Mouse (Mus musculus): ENCODE measurements around the gene Srrt.
"Not testable (repeated sequence)": the region's sequence is repeated elsewhere in the genome, so short reads cannot be mapped to it uniquely, and the experiment has no call there.

Srrt gene

GRCm38 (mm10) chr5:137297126-137297525, 10.3 kb downstream of the Srrt start:
- no peak for DNase-seq (ENCODE audit: low spot score in 2 of 2)

DNA sequence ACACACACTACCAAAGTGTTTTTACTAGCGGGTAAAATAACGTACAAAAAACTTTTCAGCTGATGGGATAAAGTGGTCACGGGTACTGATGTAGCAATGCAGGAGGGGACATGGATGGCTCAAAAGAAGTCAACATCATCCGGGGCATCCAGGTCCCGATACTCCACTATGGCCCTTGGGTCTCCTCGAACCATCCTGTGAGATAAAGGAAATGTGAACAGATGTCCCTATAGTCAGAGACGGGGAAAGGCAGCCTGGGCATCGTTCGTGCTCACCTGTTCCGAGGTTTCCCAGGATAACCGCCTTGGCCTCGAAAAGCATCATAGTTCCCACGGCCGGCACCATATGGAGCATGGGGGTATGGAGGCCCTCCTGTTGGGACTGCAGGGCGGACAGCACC, 11.8 kb downstream of the Srrt start:
- no peak for DNase-seq (ENCODE audit: low spot score in 2 of 2)

- DNase-seq (ENCODE audit: low spot score in 2 of 2), result no peak
These were observed 12.2 kb downstream of the Srrt start for GRCm38 (mm10) chr5:137295296-137295695.

GRCm38 (mm10) chr5:137294744-137295093, 12.8 kb downstream of the Srrt start:
- no peak for DNase-seq (ENCODE audit: low spot score in 2 of 2)

DNA sequence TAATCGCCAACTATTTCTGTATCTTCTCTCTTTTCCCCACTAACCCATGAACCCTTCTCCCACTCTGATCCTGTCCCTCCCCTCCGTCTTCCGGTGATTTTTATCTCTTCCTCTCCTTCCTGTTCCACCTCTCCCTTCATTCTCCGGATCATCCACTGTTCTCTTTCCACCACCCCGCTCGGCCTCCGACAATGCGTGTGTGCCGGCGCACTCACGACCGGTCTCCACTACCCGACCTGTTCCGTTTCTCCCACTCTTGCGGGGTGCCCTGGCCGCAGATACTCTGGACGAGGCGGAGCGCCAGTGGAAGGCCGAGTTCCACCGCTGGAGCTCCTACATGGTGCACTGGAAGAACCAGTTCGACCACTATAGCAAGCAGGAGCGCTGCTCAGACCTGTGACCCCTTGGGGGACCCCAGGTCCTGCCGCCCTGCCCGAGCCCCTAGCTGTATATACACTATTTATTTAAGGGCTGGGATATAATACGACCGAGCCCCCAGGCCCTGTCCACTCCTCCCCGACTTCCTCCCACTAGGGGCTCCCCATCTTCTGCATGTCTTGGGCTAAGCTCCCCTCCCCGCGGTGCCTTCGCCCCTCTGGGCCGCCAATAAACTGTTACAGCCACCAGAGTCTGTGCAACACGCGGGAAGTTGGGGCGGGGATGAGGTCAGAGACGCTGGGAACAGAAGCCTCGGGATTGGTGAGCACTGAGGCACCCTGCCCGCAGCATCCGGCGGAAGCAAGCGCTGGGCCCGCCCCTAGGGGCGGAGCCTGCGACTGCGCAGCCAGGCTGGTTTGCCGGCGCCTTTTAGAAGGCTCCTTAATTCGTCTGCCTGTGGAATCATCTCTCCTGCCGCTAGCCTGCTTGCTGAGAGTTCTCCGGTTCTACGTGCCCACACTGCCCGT, 13.4 kb downstream of the Srrt start, which contains the start of gene Ufsp1:
TSS of gene Ufsp1 (plus strand) at position 791 of the 905 bp plus-strand sequence.
- peak; percentile 95 to 96 for DNase-seq (ENCODE audit: low spot score in 2 of 2)

- DNase-seq (ENCODE audit: low spot score in 2 of 2), result peak; percentile 67 to 75
These were observed 14.2 kb downstream of the Srrt start for GRCm38 (mm10) chr5:137293282-137293681.

DNA sequence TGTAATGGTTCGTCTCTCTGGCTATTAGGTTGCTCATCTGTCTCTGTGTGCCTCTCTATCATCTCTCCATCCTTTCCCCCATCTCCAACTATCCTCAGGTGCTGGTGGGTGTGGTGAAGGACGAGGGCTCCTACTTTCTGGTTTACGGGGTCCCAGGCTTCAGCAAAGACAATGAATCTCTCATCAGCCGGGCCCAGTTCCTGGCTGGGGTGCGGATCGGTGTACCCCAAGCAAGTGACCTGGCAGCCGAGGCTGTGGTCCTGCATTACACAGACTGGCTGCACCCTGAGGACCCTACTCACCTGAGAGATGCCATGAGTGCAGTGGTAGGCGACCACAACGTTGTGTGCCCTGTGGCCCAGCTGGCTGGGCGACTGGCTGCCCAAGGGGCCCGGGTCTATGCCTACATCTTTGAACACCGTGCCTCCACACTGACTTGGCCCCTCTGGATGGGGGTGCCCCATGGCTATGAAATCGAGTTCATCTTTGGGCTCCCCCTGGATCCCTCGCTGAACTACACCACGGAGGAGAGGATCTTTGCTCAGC, 16.0 kb downstream of the Srrt start:
- DNase-seq (ENCODE audit: low spot score in 2 of 2), result no peak

GRCm38 (mm10) chr5:137290677-137291076, 16.8 kb downstream of the Srrt start:
- DNase-seq (ENCODE audit: low spot score in 2 of 2), result no peak

DNA sequence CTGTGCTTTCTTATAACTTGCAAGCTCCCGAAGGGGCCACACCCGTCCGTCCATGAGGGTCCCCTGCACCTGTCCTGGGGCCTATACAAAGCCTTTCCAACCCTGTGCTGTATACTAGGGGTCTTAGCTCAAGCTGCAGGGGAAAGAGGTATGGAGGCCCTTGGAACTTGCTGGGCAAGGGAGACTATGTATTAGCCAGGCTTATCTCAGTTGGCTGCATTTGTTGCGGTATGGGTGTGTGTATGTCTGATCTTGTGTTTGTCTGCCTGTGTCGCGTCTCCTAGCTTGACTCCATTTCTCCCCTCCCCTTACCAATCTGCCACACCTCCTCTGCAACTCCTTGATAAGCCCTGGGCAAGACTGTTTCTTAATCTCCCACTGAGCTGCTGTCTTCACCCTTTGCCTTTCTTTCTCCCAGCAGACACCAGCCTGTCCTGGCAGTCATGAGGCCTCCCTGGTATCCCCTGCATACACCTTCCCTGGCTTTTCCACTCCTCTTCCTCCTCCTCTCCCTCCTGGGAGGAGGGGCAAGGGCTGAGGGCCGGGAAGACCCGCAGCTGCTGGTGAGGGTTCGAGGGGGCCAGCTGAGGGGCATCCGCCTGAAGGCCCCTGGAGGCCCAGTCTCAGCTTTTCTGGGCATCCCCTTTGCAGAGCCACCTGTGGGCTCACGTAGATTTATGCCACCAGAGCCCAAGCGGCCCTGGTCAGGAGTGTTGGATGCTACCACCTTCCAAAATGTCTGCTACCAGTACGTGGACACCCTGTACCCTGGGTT, 17.7 kb downstream of the Srrt start:
- DNase-seq (ENCODE audit: low spot score in 2 of 2), result no peak

- peak; percentile 58 to 65 for DNase-seq (ENCODE audit: low spot score in 2 of 2)
These were observed 18.4 kb downstream of the Srrt start for GRCm38 (mm10) chr5:137288999-137289470.

DNA sequence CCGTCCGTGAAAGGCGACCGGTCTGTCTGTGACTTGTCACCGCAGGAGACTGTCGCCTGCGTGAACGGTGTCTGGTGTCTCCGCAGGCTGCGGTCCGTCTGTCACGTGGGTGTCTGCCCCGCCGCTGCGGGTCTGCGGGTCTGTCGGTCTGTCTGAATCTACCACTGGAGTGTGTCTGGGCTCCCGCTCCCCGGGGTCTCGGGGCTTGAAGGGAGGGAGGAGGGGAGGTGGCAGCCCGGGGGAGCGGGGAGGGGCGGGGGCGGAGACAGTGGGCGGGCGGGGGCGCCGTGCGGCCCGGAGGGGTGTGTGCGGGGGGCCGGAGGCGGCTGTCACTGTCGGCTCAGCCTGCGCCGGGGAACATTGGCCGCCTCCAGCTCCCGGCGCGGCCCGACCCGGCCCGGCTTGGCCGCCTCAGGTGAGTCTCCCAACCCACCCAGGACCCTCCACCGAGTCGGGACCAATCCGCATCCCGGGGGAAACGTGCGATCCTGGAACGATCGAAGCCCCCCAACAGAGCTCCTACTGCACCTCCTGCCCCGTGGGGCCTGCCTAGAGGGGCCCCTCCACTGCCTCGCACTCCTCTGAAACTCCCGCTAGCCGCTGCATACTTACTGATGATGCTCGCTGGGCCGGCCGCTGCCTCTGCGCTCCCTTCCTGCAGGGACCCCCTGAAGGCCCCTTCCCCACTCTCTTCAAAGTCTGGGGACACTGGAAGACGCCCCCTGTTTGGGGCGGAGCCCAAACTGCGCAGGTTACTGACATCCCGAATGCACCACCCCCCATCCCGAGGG, 19.3 kb downstream of the Srrt start:
- peak; percentile 65 to 72 for DNase-seq (ENCODE audit: low spot score in 2 of 2)

DNA sequence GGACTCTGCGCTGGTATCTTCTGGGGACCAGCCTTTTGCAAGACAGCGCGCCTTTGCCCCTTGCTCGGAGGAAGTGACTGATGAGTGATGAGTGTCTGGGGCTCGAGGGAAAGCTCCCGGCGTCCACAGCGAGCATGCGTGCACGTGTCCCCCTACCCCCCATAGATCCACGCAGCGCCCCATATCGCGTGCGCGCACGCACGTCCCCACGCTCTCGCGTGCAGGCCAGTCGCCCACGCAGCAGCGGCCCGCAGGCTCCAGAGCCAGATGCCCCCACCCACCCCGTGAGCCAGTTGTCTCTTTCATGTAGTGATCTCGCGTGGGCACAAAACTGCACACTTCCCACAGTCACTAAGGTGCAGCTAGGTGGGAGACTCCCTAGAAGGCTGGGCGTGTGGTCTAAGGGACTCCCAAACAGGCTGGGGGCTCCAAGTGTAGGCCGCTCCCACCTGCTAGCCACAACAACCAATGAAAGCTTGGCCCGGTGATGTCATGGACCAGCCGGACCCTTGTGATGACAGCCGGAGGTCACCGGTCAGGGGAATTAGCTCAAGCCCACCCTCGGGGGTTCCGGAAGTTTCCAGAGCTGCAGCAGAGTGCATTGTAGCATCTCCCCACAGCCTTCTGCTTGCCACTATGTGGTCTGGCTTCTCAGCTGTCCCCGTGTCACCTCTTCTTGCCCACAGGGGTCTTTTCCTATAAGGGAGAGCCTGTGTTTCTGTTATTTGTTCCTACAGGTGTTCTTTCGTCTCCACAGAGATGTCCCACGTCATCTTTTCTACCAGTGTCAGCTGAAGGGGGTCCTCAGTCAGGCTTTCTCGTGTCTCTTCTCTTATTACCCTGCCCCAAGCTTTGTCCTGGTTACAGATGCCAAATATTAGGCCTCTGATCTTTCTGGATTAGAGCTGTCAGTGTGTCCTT, 20.2 kb downstream of the Srrt start, which contains the start of gene Ache:
TSS of gene Ache (plus strand) at position 488 of the 921 bp plus-strand sequence.
- DNase-seq (ENCODE audit: low spot score in 2 of 2), result peak; percentile 76 to 81

DNA sequence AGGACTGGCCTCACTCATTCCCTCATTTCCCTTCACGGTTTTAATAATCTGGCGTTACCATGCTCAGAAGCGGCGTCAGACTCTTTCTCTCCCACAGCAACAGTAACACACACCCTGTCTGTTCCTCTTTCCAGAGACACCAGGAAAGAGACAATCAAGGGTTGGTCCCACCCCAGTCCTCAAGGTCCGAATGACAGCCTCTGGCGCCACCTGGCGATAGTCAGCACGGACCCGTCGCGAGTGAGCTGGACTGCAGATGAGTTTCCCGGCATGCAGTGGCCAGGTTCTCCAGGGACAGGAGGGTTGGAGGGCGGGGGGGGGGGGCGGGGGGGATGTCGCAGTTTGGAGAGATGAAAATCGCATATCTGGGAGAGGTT, 20.8 kb downstream of the Srrt start:
- peak; percentile 90 to 95 for DNase-seq (ENCODE audit: low spot score in 2 of 2)

DNA sequence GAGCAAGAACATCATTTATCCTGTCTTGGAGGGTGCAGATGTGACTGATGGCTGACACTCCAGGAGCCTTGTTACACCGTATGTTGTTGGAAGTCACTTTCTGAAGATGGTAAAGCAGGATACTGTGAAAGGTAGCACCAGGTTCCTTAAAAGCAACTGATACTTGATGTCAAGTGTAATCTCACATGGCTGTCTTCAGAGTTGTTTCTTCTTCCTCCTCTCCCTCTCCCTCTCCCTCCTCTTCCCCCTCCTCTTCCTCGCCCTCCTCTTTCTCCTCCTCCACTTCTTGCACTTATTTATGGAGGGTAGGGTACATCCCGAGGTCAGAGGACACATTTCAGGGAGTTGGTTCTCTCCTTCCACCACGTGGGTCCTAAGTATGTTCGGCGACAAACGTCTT, 21.5 kb downstream of the Srrt start:
- no peak for DNase-seq (ENCODE audit: low spot score in 2 of 2)

DNA sequence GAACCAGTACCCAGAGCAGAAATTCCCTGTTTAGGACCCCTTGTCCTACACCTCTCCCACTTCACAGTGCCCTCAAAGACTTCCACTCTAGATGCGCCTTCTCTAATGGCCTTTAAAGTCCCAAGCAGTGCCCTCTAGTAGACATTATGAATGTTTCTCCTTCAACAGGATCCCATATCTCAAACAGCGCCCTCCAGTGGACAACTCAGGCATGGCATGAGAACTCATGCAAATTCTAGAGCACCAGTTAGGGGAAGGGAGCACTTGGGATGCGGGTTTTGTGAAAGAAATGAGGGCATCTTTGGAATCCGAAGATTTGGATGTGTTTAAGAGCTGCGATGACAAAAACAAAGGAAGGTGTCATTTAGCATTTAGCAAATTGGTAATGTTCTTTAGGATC, 22.4 kb downstream of the Srrt start:
- DNase-seq (ENCODE audit: low spot score in 2 of 2), result peak in 1 of 2 experiments; percentile 55

DNA sequence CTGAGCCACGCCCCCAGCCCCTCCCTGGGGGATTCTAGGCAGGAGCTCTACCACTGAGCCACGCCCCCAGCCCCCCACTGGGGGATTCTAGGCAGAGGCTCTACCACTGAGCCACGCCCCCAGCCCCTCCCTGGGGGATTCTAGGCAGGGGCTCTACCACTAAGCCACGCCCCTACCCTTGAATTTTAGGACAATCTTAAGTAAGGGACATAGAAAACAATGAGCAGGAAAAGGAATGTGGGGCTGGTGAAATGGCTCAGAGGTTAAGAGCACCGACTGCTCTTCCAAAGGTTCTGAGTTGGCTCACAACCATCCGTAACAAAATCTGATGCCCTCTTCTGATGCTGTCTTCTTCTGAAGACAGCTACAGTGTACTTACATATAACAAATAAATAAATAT, 23.1 kb downstream of the Srrt start:
- DNase-seq (ENCODE audit: low spot score in 2 of 2), result not testable (repeated sequence)

GRCm38 (mm10) chr5:137277360-137278342, 29.8 kb downstream of the Srrt start:
- peak in 1 of 2 experiments; percentile 59 for DNase-seq (ENCODE audit: low spot score in 2 of 2)

GRCm38 (mm10) chr5:137268131-137268910, 39.2 kb downstream of the Srrt start:
- no peak for DNase-seq (ENCODE audit: low spot score in 2 of 2)
